ENCODE assay signal across 8 mouse cellular contexts in genomic region chr4:141537226-141537610, GRCm38 (mm10). TPM values are rescaled to one million over a fixed set of nuclear protein-coding genes. Genes with fewer than 3 reads are reported as not detected.
DNase-seq lines count a peak whose midpoint lies in the region; ATAC-seq and TF ChIP-seq lines count a peak whose summit lies in the region.

No protein-coding gene starts in this region.

- peak overlapping the region; percentile 98 for H3K4me3 ChIP-seq in heart, embryonic 10.5 days
- H3K4me3 ChIP-seq in E14TG2a.4 (replicated peaks; ENCODE audit: low read length) (peak overlapping the region; percentile 89), macrophage (ENCODE audit: inconsistent target) (peak overlapping the region; percentile 67)
- peak overlapping the region; percentile 69 for H3K4me3 ChIP-seq in heart, embryonic 15.5 days

- no peak for ATAC-seq in heart, embryonic 15.5 days (replicated peaks; ENCODE audit: insufficient number of reproducible peaks, insufficient read depth, low FRiP score, low read depth)

- H3K4me2 ChIP-seq in heart, embryonic 15.5 days, result peak overlapping the region; percentile 96

- no peaks in the 10 kb centered on the region for H3K27me3 ChIP-seq in heart, embryonic 10.5 days (ENCODE audit: insufficient read depth, poor library complexity, severe bottlenecking)
- H3K27me3 ChIP-seq in E14TG2a.4 (ENCODE audit: insufficient read depth, low read length), result peaks cover 10% of the 10 kb centered on the region; the same call in 1 of the 2 replicates
- H3K27me3 ChIP-seq in heart, embryonic 15.5 days, result no peaks in the 10 kb centered on the region

- WGBS in heart, embryonic 10.5 days, result under 1% methylated on average over 14 of the region's 14 CpGs
- 0% methylated on average over 14 of the region's 14 CpGs for WGBS in heart, embryonic 15.5 days
- under 1% methylated on average over 14 of the region's 14 CpGs for WGBS in macrophage (ENCODE audit: missing documents)

- no peak for DNase-seq in heart, embryonic 10.5 days (ENCODE audit: low spot score)
- no peak for DNase-seq in heart, postnatal 10 days
- DNase-seq in layer of hippocampus, postnatal 36 days, result no peak
- no peak for DNase-seq in yolk sac, embryonic 10.5 days (ENCODE audit: low spot score)
- DNase-seq in cerebellum, adult 18-20 months, result no peak

- TF ChIP-seq CTCF in E14TG2a.4 (conservative IDR thresholded peaks at IDR 0.05; ENCODE audit: low read length), result no peak

- no peaks in the 10 kb centered on the region for H3K36me3 ChIP-seq in heart, embryonic 10.5 days
- H3K36me3 ChIP-seq in E14TG2a.4 (ENCODE audit: insufficient read depth, low read length) (no peaks in the 10 kb centered on the region), macrophage (ENCODE audit: inconsistent target) (no peaks in the 10 kb centered on the region)
- no peaks in the 10 kb centered on the region for H3K36me3 ChIP-seq in heart, embryonic 15.5 days

- H3K27ac ChIP-seq in heart, embryonic 10.5 days, result peak overlapping the region; percentile 97
- peak overlapping the region; percentile 98 for H3K27ac ChIP-seq in heart, embryonic 15.5 days
- H3K27ac ChIP-seq in macrophage, result peak overlapping the region; percentile 25

- no peaks in the 10 kb centered on the region for H3K9me3 ChIP-seq in heart, embryonic 10.5 days
- no peaks in the 10 kb centered on the region for H3K9me3 ChIP-seq in E14TG2a.4 (ENCODE audit: low read length)
- no peaks in the 10 kb centered on the region for H3K9me3 ChIP-seq in heart, embryonic 15.5 days (replicated peaks)

- H3K79me2 ChIP-seq in macrophage (ENCODE audit: inconsistent target), result peaks cover 53% of the 10 kb centered on the region

- peaks cover 53% of the 10 kb centered on the region for H3K4me1 ChIP-seq in heart, embryonic 10.5 days
- peaks cover 57% of the 10 kb centered on the region for H3K4me1 ChIP-seq in E14TG2a.4 (replicated peaks; ENCODE audit: low read depth, low read length)
- peaks cover 32% of the 10 kb centered on the region for H3K4me1 ChIP-seq in heart, embryonic 15.5 days (replicated peaks)

- H3K9ac ChIP-seq in heart, embryonic 15.5 days, result peak overlapping the region; percentile 77

- intact Hi-C loops in heart, postnatal 10 days (cut with DNase I), result no loop called here

RNA-seq across cellular contexts. Expression of gene Spen, which starts 1.2 kb away (rescaled TPM):
- polyA plus RNA-seq in heart, embryonic 10.5 days (2016; fragmentation: Nextera tagmentation; extraction: Ambion mirVana), result 6.0 and 8.4 TPM in 2 replicates
- 10 to 100 TPM; 32.1 to 34.2 TPM for total RNA-seq in heart, postnatal 10 days (2021)
- polyA plus RNA-seq in heart, embryonic 15.5 days (2015; fragmentation: Nextera tagmentation; extraction: Ambion mirVana), result 6.3 and 7.5 TPM in 2 replicates
- 100 to 1,000 TPM in 24 of 26 experiments, 10 to 100 TPM in 2; 68.8 to 720 (median 236) TPM for total RNA-seq in macrophage (2018; cell fraction: chromatin; rRNA removed)
- total RNA-seq in macrophage (2018; cell fraction: cytosol; rRNA removed), result 10 to 100 TPM; 19.1 to 56.6 (median 39.3) TPM
- 100 to 1,000 TPM in 19 of 26 experiments, 10 to 100 TPM in 7; 47.8 to 495 (median 124) TPM for total RNA-seq in macrophage (2018; cell fraction: nucleus; rRNA removed)
- polyA plus RNA-seq in macrophage (2018), result 18.2 to 31.4 TPM (median 19.2 TPM) in 3 replicates
- 10 to 100 TPM; 55.3 to 66.7 TPM for total RNA-seq in layer of hippocampus, postnatal 36 days (2021)

Comparison
In these comparisons a context has a peak if more than half of its experiments do, and no peak if none do; other contexts are left out.
1. H3K27ac ChIP-seq: peak in every context shown above with its lines; median percentile 98 in heart, embryonic 15.5 days; 97 in heart, embryonic 10.5 days; 25 in macrophage.